Mouse (Mus musculus): ENCODE measurements around the gene Gimap1. TPM values are rescaled to one million over a fixed set of nuclear protein-coding genes. Genes with fewer than 3 reads are reported as not detected.

The Gimap1 gene
- 100 to 1,000 TPM; 503 to 521 TPM for polyA plus RNA-seq (2017; shearing (Covaris generic))

GRCm38 (mm10) chr6:48738961-48739779, at the start of gene Gimap1:
Gene Gimap1 (plus strand): TSS chr6:48739054.

DNA sequence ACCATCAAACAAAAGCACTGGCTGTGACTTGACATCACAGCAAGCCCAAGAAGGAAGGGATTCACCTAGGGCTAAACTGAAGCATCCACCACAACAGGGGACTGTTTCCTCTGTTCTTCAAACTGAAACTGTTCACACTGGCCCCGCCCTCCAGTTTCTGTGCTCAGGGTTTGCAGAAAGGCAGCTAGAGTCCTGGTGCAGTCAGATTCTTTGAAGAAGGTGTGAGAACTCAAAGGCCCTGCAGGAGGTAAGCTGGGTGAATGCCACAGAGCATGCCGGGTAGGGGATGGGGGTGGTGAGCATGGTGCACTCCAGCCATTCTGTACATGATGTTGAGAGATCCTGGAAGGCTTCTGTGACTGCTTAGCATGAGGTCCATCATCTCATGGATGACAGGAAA, 20.4 kb upstream of the Gimap1 start, which contains the start of the genes Gm28053 and Gimap7:
TSS of gene Gm28053 (plus strand) at position 153 of the 400 bp plus-strand sequence.
TSS of gene Gimap7 (plus strand) at position 167 of the 400 bp plus-strand sequence.

DNA sequence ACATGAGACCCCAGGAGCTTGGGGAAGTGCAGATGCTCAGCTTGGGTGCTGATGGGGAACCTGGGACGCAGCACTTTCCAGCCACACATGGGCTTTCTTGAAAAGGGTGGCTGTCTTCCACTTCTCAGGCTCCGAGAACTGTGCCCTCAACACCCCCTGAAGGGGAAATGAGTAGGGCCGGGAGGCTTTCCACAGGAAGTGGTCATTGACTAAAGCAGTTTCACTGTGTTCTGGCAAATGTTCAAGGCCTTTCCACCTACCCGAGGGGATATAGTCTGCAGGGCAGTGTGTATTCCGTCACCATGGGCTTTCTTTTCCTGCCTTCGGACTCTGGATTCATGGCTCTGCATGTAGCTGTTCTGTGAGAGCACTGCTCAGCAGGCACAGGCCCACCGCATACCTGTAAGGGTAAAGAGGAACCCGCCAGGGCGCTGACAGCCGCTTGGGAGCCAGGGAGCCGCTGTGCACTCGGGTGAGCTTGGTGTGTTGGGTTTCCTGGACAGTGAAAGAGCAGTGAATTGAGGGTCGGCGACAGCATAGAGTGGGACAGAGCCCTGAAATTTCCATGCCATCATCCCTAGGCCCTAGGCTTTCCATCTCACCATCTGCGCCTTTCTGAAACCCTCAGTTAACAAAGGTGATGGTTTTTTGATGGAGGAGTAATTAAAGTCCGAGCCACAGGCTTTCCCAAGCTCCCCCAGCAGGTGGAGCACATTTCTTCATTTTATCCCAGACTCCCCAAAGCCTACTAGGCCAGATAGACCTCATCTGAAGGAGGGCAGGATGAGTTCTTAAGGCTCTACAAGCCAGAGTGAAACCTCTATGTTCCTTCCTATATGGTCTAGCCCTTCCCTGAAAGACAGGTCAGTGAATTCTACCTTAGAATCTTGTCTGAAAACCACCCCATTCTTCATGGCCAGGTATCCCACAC, 7.4 kb downstream of the Gimap1 start, which contains the start of gene Gimap5:
TSS of gene Gimap5 (plus strand) at position 239 of the 931 bp plus-strand sequence.

DNA sequence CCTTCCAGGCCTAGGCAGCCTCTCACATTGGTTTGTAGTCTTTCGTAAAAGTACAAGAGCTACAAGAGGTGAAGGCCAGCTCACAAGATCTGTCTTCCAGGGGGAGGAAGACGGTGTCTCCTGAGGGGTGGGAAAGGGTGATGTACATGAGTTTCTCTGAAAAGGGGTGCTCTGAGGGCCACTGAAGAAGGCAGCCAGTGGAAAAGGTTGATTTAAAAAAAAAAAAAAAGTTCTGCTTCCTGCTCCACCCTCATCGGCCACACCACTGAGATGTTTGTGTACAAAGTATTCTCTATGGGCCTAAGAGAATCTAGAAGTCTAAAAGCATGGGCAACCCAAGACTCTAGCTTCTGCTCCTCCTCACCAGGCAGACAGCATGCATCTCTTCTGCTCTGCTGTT, 31.8 kb downstream of the Gimap1 start, which contains the start of gene Gimap3:
TSS of gene Gimap3 (minus strand) at position 156 of the 400 bp plus-strand sequence.

Other genes with a start within 250 kb of the Gimap1 start
- under 1 TPM in 1 of 2 experiments, not detected in 1; 0.48 TPM for gene Atp6v0e2, start 201.4 kb upstream of the Gimap1 start, polyA plus RNA-seq (2017; shearing (Covaris generic))
- gene Lrrc61, start 184.3 kb upstream of the Gimap1 start, polyA plus RNA-seq (2017; shearing (Covaris generic)): 10 to 100 TPM; 25.9 to 45.8 TPM
- gene Rarres2, start 166.3 kb upstream of the Gimap1 start, polyA plus RNA-seq (2017; shearing (Covaris generic)): not detected
- under 1 TPM in 1 of 2 experiments, not detected in 1; 0.66 TPM for gene Gm45021, start 149.4 kb upstream of the Gimap1 start, polyA plus RNA-seq (2017; shearing (Covaris generic))
- 1 to 10 TPM; 3.7 to 3.9 TPM for gene Repin1, start 145.2 kb upstream of the Gimap1 start, polyA plus RNA-seq (2017; shearing (Covaris generic))
- not detected for gene Gm44965, start 145.1 kb upstream of the Gimap1 start, polyA plus RNA-seq (2017; shearing (Covaris generic))
- gene Zfp775, start 137.0 kb upstream of the Gimap1 start, polyA plus RNA-seq (2017; shearing (Covaris generic)): 1 to 10 TPM; 5.0 to 6.3 TPM
- gene AI854703, start 112.3 kb upstream of the Gimap1 start, polyA plus RNA-seq (2017; shearing (Covaris generic)): 1 to 10 TPM; 1.9 to 3.2 TPM
- 100 to 1,000 TPM in 1 of 2 experiments, 10 to 100 TPM in 1; 70.0 to 140 TPM for gene Gimap8, start 91.8 kb upstream of the Gimap1 start, polyA plus RNA-seq (2017; shearing (Covaris generic))
- 100 to 1,000 TPM; 214 to 248 TPM for gene Gimap9, start 62.9 kb upstream of the Gimap1 start, polyA plus RNA-seq (2017; shearing (Covaris generic))
- 1,000 to 10,000 TPM; 1,333 to 1,797 TPM for gene Gimap4, start 54.5 kb upstream of the Gimap1 start, polyA plus RNA-seq (2017; shearing (Covaris generic))
- 100 to 1,000 TPM; 817 to 869 TPM for gene Gimap6, start 30.8 kb upstream of the Gimap1 start, polyA plus RNA-seq (2017; shearing (Covaris generic))
- gene Gm28053, start 20.4 kb upstream of the Gimap1 start, polyA plus RNA-seq (2017; shearing (Covaris generic)): 10 to 100 TPM; 17.3 to 28.7 TPM
- 100 to 1,000 TPM; 203 to 540 TPM for gene Gimap7, start 20.4 kb upstream of the Gimap1 start, polyA plus RNA-seq (2017; shearing (Covaris generic))
- gene Gimap5, start 7.1 kb downstream of the Gimap1 start, polyA plus RNA-seq (2017; shearing (Covaris generic)): 100 to 1,000 TPM; 206 to 224 TPM
- gene Gimap3, start 31.8 kb downstream of the Gimap1 start, polyA plus RNA-seq (2017; shearing (Covaris generic)): 1,000 to 10,000 TPM; 1,187 to 1,607 TPM
- gene Tmem176a, start 101.9 kb downstream of the Gimap1 start, polyA plus RNA-seq (2017; shearing (Covaris generic)): 1 to 10 TPM; 5.1 to 6.5 TPM
- gene Tmem176b, start 102.4 kb downstream of the Gimap1 start, polyA plus RNA-seq (2017; shearing (Covaris generic)): 10 to 100 TPM; 10.2 to 19.0 TPM
- gene Aoc1, start 133.8 kb downstream of the Gimap1 start, polyA plus RNA-seq (2017; shearing (Covaris generic)): under 1 TPM in 1 of 2 experiments, not detected in 1; 0.57 TPM
- gene 1600015I10Rik, start 190.8 kb downstream of the Gimap1 start, polyA plus RNA-seq (2017; shearing (Covaris generic)): not detected
- under 1 TPM in 1 of 2 experiments, not detected in 1; 0.71 TPM for gene Doxl2, start 235.9 kb downstream of the Gimap1 start, polyA plus RNA-seq (2017; shearing (Covaris generic))
- gene Svs1, start 247.8 kb downstream of the Gimap1 start, polyA plus RNA-seq (2017; shearing (Covaris generic)): not detected

All from activated CD4-positive, CD25-positive, alpha-beta regulatory T cell (primary cell).